Mouse (Mus musculus) ES-E14 (cell line): Measurements from ENCODE around the gene Rnf144a.

Source experiments
- CHD2 ChIP-seq: IDR thresholded peaks from 2 replicates; pipeline ENCODE4 v1.6.1; 2014; ENCODE audit warnings: mild to moderate bottlenecking, low read depth, low read length, inconsistent platforms
- HCFC1 ChIP-seq: IDR thresholded peaks from 2 replicates; pipeline ENCODE4 v1.6.1; 2012; ENCODE audit warnings: low read length, inconsistent platforms, borderline replicate concordance; ENCODE audit not compliant: insufficient read depth
- ZC3H11A ChIP-seq: IDR thresholded peaks from 2 replicates; pipeline ENCODE4 v1.6.1; 2012; ENCODE audit warnings: low read depth, mild to moderate bottlenecking, inconsistent platforms, low read length, borderline replicate concordance
- ZNF384 ChIP-seq: IDR thresholded peaks from 2 replicates; pipeline ENCODE4 v1.6.1; 2012; ENCODE audit warnings: low read depth, low read length, inconsistent platforms

GRCm38 (mm10) chr12:26344408-26344807 is 70.6 kb downstream of the Rnf144a start:
- TF ChIP-seq CHD2: no peak
- no peak for TF ChIP-seq HCFC1
- TF ChIP-seq ZNF384: no peak
- TF ChIP-seq ZC3H11A: no peak
